Mouse (Mus musculus) liver, embryonic 16.5 days (tissue): Measurements from ENCODE around the gene Gm884. TPM values are rescaled to one million over a fixed set of nuclear protein-coding genes. Genes with fewer than 3 reads are reported as not detected.

Source experiments
- ATAC-seq: fragments of 200-750 bp; cut with Nextera tagmentation; 2 replicates; pipeline ENCODE4 v1.8.0; 2017; ENCODE audit warnings: low read depth, mild to moderate bottlenecking, moderate number of reproducible peaks, moderate library complexity
- H3K27ac ChIP-seq: fragments of 300-500 bp; sonication (generic); 2 replicates; pipeline ENCODE4 v1.5.1; 2014; ENCODE audit warnings: mild to moderate bottlenecking, low read length
- H3K27me3 ChIP-seq: fragments of 300-500 bp; sonication (generic); 2 replicates; pipeline ENCODE4 v1.6.1; 2014; ENCODE audit warnings: low read depth, low read length, mixed read lengths; ENCODE audit not compliant: control insufficient read depth, insufficient read depth
- H3K36me3 ChIP-seq: fragments of 300-500 bp; sonication (generic); 2 replicates; pipeline ENCODE4 v1.6.1; 2014; ENCODE audit warnings: mild to moderate bottlenecking; ENCODE audit not compliant: control insufficient read depth, insufficient read depth
- H3K4me1 ChIP-seq: fragments of 300-500 bp; sonication (generic); 2 replicates; pipeline ENCODE4 v1.6.1; 2014; ENCODE audit warnings: low read depth, low read length, mixed read lengths; ENCODE audit not compliant: control insufficient read depth
- H3K4me2 ChIP-seq: fragments of 300-500 bp; sonication (generic); 2 replicates; pipeline ENCODE4 v1.6.1; 2014; ENCODE audit warnings: low read depth, low read length, mixed read lengths
- H3K4me3 ChIP-seq: fragments of 300-500 bp; sonication (generic); 2 replicates; pipeline ENCODE4 v1.5.1; 2014; ENCODE audit warnings: low read depth, mild to moderate bottlenecking, low read length
- H3K9ac ChIP-seq: fragments of 300-500 bp; sonication (generic); 2 replicates; pipeline ENCODE4 v1.6.1; 2014; ENCODE audit warnings: low read depth, low read length
- H3K9me3 ChIP-seq: fragments of 300-500 bp; sonication (generic); replicated peaks from 2 replicates; pipeline ENCODE4 v1.6.1; 2016; ENCODE audit warnings: low read length; ENCODE audit not compliant: control insufficient read depth
- WGBS: fragments of 180-500 bp; shearing (Covaris S2); extraction: QIAGEN DNeasy Blood & Tissue Kit; methylation state at CpG from one replicate; pipeline ENCODE4 v1.1.7; 2014; ENCODE audit not compliant: insufficient replicate concordance; 5-methylcytosine and 5-hydroxymethylcytosine counted together
- polyA plus RNA-seq: library from polyadenylated mRNA; unstranded; fragments of >200 nt; fragmentation: Nextera tagmentation; extraction: Ambion mirVana; gene quantifications from 2 replicates; pipeline ENCODE4 v1.2.1, GENCODE M21; 2015

Gene Gm884
- polyA plus RNA-seq, 1 experiment from 2014 or later: not detected

- 55% methylated on average over 10 of the region's 10 CpGs for WGBS
- no peak overlapping the region for H3K4me2 ChIP-seq
- H3K4me1 ChIP-seq: no peaks in the 10 kb centered on the region
- no peaks in the 10 kb centered on the region for H3K36me3 ChIP-seq
- no peaks in the 10 kb centered on the region for H3K9me3 ChIP-seq
- H3K4me3 ChIP-seq: no peak overlapping the region
- H3K27ac ChIP-seq: no peak overlapping the region
- ATAC-seq: no peak
- H3K27me3 ChIP-seq: peaks cover 37% of the 10 kb centered on the region
- H3K9ac ChIP-seq: no peak overlapping the region
Measured at GRCm38 (mm10) chr11:103653359-103653965, 32.5 kb upstream of the Gm884 start.

- Histone ChIP-seq H3K9ac (no peak overlapping the region), H3K27me3 (peaks cover 49% of the 10 kb centered on the region), H3K4me2 (no peak overlapping the region), H3K9me3 (no peaks in the 10 kb centered on the region), H3K4me1 (no peaks in the 10 kb centered on the region), H3K36me3 (no peaks in the 10 kb centered on the region), H3K4me3 (no peak overlapping the region), H3K27ac (no peak overlapping the region)
- ATAC-seq: no peak
- 55% methylated on average over 6 of the region's 6 CpGs for WGBS
Measured at GRCm38 (mm10) chr11:103651426-103651825, 30.5 kb upstream of the Gm884 start.

- H3K27me3 ChIP-seq: peaks cover 47% of the 10 kb centered on the region
Measured at GRCm38 (mm10) chr11:103649983-103650493, 29.1 kb upstream of the Gm884 start.

GRCm38 (mm10) chr11:103649301-103649982, 28.5 kb upstream of the Gm884 start, which contains the start of gene Rprml:
Gene Rprml (plus strand): TSS chr11:103649570.
- Histone ChIP-seq H3K27me3 (peaks cover 44% of the 10 kb centered on the region), H3K9ac (no peak within 1 kb of the TSS)
- WGBS: 2% methylated on average over 67 of the region's 71 CpGs

More at GRCm38 (mm10) chr11:103649983-103650493, 29.1 kb upstream of the Gm884 start:
- no peaks in the 10 kb centered on the region for H3K36me3 ChIP-seq
- H3K9ac ChIP-seq: no peak overlapping the region
- 3% methylated on average over 37 of the region's 37 CpGs for WGBS
- no peak for ATAC-seq
- peak overlapping the region; percentile 15 for H3K4me3 ChIP-seq
- H3K27ac ChIP-seq: no peak overlapping the region
- no peaks in the 10 kb centered on the region for H3K4me1 ChIP-seq
- H3K9me3 ChIP-seq: no peaks in the 10 kb centered on the region
- H3K4me2 ChIP-seq: 0 out of 2 replicates have a peak overlapping the region, but pooled peaks have one; percentile 25

GRCm38 (mm10) chr11:103648656-103649055, 27.7 kb upstream of the Gm884 start:
- Histone ChIP-seq H3K4me1 (no peaks in the 10 kb centered on the region), H3K9me3 (no peaks in the 10 kb centered on the region), H3K36me3 (no peaks in the 10 kb centered on the region), H3K9ac (no peak overlapping the region), H3K4me3 (no peak overlapping the region), H3K27ac (no peak overlapping the region), H3K27me3 (peaks cover 44% of the 10 kb centered on the region), H3K4me2 (no peak overlapping the region)
- ATAC-seq: no peak
- 29% methylated on average over 7 of the region's 7 CpGs for WGBS

More at GRCm38 (mm10) chr11:103649301-103649982, 28.5 kb upstream of the Gm884 start, which contains the start of gene Rprml:
- Histone ChIP-seq H3K4me2 (peak within 1 kb of the TSS; percentile 25; the same call in 1 of the 2 replicates), H3K4me1 (no peaks in the 10 kb centered on the region), H3K36me3 (no peaks in the 10 kb centered on the region), H3K27ac (no peak within 1 kb of the TSS), H3K4me3 (peak within 1 kb of the TSS; percentile 15), H3K9me3 (no peaks in the 10 kb centered on the region)
- no peak for ATAC-seq

- Histone ChIP-seq H3K27ac (no peak overlapping the region), H3K9me3 (no peaks in the 10 kb centered on the region), H3K27me3 (peaks cover 44% of the 10 kb centered on the region), H3K4me1 (no peaks in the 10 kb centered on the region), H3K4me2 (no peak overlapping the region), H3K4me3 (no peak overlapping the region), H3K9ac (no peak overlapping the region), H3K36me3 (no peaks in the 10 kb centered on the region)
- 8% methylated on average over 11 of the region's 11 CpGs for WGBS
- no peak for ATAC-seq
Measured at GRCm38 (mm10) chr11:103647921-103648620, 27.1 kb upstream of the Gm884 start.

- no peak for ATAC-seq
Measured at GRCm38 (mm10) chr11:103646301-103646700, 25.4 kb upstream of the Gm884 start.

GRCm38 (mm10) chr11:103645731-103646130, 24.8 kb upstream of the Gm884 start:
- no peak overlapping the region for H3K27ac ChIP-seq
- H3K36me3 ChIP-seq: no peaks in the 10 kb centered on the region
- no peak overlapping the region for H3K4me3 ChIP-seq
- no peak overlapping the region for H3K4me2 ChIP-seq
- no peaks in the 10 kb centered on the region for H3K4me1 ChIP-seq
- no peak overlapping the region for H3K9ac ChIP-seq
- ATAC-seq: no peak
- WGBS: 45% methylated on average over 8 of the region's 8 CpGs
- peaks cover 32% of the 10 kb centered on the region for H3K27me3 ChIP-seq
- H3K9me3 ChIP-seq: no peaks in the 10 kb centered on the region

More at GRCm38 (mm10) chr11:103646301-103646700, 25.4 kb upstream of the Gm884 start:
- Histone ChIP-seq H3K27ac (no peak overlapping the region), H3K4me1 (no peaks in the 10 kb centered on the region), H3K9me3 (no peaks in the 10 kb centered on the region), H3K4me3 (no peak overlapping the region), H3K27me3 (peaks cover 38% of the 10 kb centered on the region), H3K4me2 (no peak overlapping the region), H3K36me3 (no peaks in the 10 kb centered on the region), H3K9ac (no peak overlapping the region)
- 53% methylated on average over 6 of the region's 6 CpGs for WGBS
